Mouse (Mus musculus): Measurements from ENCODE around the gene Crip1.
A peak's percentile ranks its signal among the peaks of the same experiment; 100 is the strongest.

Gene Crip1

DNA sequence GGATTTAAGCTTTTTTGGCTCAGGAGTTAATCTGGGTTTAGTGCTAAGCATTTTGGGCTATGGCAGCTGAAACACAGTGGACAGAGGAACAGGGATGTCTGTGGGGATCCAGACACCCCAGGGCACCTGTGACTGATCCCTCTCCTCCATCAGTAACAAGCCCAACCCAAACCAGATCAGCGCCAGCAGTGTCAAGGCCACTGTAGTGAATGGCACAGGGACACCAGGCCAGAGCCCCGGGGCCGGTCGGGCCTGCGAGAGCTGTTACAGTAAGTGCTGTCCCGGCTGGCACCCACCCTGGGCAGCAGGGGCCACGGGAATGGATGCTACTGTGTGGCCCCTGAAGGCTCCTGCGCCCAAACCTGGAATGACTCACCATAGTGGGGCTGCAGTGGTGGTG is 15.4 kb upstream of the Crip1 start:
- DNase-seq (ENCODE audit: low spot score in 2 of 2), result no peak

GRCm38 (mm10) chr12:113131601-113132000 is 14.5 kb upstream of the Crip1 start:
- DNase-seq (ENCODE audit: low spot score in 2 of 2), result no peak

DNA sequence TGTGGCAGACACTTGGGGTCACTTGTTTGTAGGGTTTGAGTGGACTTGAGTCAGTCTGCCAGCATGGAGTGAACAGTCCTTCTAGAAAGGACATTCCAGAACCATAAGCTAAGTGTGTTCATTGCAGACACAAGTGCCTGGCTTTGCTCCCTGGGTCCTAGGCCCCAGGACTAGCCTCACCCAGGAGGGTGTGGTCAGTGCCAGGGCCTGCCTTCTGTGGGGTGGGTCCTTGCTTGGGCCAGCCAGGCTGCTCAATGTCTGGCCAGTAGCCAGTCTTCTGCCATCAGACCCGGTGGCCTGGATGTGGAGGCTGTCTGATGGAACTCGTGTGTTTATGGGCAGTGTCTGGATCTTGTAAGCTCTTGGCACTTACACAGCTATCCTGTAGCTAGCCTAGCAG is 13.5 kb upstream of the Crip1 start:
- no peak for DNase-seq (ENCODE audit: low spot score in 2 of 2)

DNA sequence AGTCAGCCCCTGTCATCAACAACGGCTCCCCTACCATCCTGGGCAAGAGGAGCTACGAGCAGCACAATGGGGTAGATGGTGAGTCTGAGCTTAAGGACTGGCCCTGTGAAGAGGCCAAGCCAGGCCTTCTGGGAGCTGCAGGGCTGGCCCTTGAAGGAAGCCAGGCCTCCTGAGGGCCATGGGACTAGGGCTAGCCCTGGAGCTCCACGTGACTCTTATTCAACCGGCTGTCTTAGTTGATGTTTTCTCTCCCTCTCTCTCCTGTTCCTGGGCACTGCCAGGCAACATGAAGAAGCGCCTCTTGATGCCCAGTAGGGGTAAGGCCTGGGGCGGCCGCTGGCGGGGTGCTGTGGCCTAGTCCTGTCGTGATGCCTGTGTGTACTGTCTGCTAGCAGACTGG is 12.9 kb upstream of the Crip1 start:
- DNase-seq (ENCODE audit: low spot score in 2 of 2), result no peak

- no peak for DNase-seq (ENCODE audit: low spot score in 2 of 2)
Measured at GRCm38 (mm10) chr12:113133861-113134403, 12.2 kb upstream of the Crip1 start.

- DNase-seq (ENCODE audit: low spot score in 2 of 2), result no peak
Measured at GRCm38 (mm10) chr12:113134502-113134901, 11.6 kb upstream of the Crip1 start.

DNA sequence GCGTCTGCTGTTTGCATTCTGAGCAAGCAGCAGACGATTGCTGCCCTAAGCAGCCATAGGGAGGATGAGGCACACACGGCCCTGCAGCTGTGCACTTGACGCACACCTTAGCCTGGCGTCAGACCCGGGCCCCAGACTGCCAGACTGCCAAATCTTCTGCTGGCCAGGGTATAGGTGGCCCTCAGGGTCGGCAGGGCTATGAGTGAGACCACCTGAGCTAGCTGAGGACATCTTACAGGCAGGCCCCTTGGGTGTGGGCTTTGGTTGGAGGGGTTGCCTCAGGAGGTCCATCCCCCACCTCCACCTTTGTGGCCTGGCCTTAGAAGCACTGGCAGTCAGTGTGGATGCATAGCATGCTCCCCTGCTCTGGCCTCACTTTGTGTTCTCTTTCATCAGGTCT is 10.7 kb upstream of the Crip1 start:
- no peak for DNase-seq (ENCODE audit: low spot score in 2 of 2)

DNA sequence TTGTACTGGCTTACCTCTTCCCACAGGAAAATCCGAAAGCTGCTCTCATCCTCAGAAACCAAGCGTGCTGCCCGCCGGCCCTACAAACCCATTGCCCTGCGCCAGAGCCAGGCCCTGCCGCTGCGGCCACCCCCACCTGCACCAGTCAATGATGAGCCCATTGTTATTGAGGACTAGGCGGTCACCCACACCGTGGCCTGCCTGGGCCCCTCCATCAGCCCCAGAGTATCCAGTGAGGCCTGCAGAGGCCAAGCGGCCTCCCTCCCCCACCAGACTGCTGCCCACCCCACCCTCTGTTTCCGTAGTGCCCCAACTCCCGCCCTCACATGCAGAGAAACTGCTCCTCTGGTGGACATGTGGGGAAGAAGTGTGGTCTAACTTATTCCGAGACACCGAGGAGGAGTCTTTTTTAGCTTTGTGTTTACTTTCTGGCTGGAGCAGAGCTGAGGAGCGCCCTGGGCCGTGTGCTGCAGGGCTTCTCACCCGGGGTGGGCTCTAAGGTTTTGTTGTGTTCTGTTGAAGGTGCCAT is 9.6 kb upstream of the Crip1 start:
- DNase-seq (ENCODE audit: low spot score in 2 of 2), result no peak

DNA sequence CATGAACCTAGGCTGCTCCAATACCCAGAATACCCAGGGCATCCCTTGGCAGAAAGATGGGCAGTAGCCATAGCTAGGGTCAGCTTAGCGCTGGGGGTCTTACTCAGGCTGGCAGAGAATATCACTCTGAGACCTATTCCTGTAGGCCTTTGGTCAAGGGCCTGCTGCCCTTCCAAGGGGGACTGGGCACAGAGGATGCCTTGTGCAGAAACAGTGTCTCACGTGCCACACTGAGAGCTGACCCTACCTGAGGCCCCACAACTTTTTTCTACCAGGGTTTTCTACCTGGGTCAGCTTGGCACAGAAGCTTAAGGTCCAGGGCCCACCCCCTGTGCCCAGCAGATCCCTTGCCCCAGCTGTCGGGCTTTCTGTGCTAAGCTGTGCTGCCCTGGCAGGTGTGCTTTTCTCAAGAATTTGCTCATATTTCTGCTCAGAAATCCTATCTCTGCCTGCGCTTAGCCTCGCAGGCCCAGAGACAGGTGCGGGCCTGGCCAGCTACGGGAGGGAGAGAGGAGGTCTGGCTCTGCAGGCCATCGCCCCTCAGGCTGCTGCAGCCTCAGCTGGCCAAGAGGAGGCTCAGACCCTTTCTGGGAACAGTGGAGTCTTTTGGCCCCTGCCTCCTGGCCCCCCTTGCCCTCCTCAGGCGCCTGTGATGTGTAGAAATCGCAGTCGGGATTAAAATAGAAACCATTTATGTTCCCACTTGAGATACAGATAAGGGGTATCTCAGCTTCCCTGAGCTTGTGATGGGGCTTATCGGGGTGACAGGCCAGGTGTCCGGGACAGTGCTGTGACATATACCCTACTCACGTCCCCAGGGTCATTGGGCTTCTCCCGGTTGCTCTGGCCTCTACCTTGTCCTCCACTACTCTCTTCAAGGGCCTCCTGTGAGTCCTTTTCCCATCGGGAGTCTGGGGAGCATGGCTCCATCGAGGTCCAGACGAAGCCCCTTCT is 8.6 kb upstream of the Crip1 start:
- DNase-seq (ENCODE audit: low spot score in 2 of 2), result no peak

GRCm38 (mm10) chr12:113138291-113138690 is 7.8 kb upstream of the Crip1 start:
- DNase-seq (ENCODE audit: low spot score in 2 of 2), result no peak

GRCm38 (mm10) chr12:113138901-113139864 is 6.9 kb upstream of the Crip1 start:
- DNase-seq (ENCODE audit: low spot score in 2 of 2), result no peak

DNA sequence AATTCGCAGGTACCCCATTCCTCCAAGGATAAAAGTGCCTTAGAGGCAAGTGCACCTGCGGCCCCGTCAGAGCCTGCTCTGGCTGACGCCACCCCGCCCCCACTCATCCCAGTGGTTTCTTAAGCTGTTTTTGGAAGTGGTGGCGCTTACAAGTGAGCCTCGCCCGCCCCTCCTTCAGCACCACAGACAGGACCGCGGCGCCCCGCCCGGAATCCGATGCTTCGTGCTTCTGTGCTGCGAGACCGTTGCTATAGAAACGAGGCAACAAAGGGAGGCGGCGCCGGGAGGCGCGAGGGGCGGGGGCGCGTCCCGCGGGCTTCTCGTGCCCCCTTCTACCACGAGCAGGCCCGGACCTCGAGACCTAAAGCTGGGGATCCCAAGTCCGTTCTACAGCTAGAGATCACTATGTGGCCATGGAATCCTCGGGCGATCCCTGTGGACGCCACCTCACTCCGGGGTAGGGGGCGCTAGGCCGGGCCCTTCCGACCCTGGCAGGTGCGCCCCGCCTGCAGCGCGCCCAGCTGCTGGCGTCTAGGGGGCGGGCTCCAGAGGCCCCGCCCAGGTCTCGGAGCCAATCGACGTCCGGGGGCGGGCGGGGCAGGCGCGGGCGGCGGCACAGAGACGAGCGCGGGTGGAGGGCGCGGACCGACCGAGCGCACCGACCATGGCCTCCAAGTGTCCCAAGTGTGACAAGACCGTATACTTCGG is 6.1 kb upstream of the Crip1 start, which contains the start of gene Crip2:
TSS of gene Crip2 (plus strand) at position 329 of the 708 bp plus-strand sequence.
- DNase-seq (ENCODE audit: low spot score in 2 of 2), result peak; percentile 82 to 89

GRCm38 (mm10) chr12:113140616-113141411 is 5.3 kb upstream of the Crip1 start:
- peak in 1 of 2 experiments; percentile 56 for DNase-seq (ENCODE audit: low spot score in 2 of 2)

DNA sequence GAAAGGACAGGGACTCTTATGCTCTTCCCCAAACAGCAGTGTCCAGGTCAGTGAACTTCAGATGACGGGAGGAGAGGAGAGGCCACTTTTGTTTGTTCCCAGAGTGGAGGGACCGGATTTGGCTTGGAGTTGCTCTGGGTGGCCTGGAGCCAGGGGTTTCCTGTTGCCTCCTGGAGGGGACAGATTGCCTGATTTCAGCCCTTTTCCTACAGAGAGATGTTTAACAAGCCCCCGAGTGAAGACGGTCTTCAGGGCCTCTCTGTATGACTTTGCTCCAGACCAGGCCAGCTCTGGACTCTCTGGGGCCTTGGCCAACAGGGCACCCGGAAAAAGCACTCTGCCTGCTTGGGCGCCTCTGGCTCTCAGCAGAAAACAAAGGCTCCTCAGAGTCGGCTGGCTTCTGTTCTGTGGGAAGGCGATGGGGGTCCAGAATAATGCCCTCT is 4.6 kb upstream of the Crip1 start:
- DNase-seq (ENCODE audit: low spot score in 2 of 2), result no peak

GRCm38 (mm10) chr12:113142021-113142975 is 3.8 kb upstream of the Crip1 start:
- no peak for DNase-seq (ENCODE audit: low spot score in 2 of 2)

DNA sequence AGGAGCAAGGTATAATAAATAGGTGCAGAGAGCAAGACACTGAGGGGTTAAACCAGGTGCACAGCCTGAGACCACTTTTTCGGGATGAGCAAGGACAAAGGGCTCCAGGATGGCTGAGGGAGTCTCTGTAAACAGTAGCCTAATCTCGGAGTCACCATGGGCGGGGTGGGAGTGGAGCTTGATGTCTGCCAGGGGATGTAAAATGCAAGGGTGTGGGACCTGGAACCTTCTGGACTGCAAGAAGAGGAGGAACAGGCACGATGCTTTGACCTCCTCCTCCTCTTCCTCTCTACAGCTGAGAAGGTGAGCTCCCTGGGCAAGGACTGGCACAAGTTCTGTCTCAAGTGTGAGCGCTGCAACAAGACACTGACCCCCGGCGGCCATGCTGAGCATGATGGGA is 3.0 kb upstream of the Crip1 start:
- DNase-seq (ENCODE audit: low spot score in 2 of 2), result no peak

- peak in 1 of 2 experiments; percentile 44 for DNase-seq (ENCODE audit: low spot score in 2 of 2)
Measured at GRCm38 (mm10) chr12:113144001-113144756, 1.9 kb upstream of the Crip1 start.

DNA sequence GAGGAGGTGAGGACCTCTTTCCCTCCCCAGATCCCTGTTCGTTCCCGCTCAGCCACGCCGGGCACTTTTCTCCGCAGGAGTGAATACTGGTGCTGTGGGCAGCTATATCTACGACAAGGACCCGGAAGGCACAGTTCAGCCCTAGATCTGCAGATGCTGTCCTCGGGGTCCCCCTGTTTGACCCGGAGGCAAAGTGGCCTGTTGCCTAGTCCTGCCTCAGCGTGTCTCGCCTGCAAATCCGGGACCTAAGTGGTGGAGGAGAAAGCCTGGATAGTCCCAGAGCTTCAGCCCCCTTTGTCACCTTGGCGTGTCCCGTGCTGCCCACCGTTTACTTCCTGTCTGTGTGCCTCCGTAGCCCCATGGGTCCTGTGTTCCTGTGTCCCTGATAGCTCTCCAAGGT is 1.2 kb upstream of the Crip1 start:
- no peak for DNase-seq (ENCODE audit: low spot score in 2 of 2)

All from spleen, postnatal 4 days (tissue).